Mouse (Mus musculus) embryonic facial prominence, embryonic 15.5 days (tissue): ENCODE results near the gene Actl7a. TPM values are rescaled to one million over a fixed set of nuclear protein-coding genes. Genes with fewer than 3 reads are reported as not detected.

Source experiments
- ATAC-seq: fragments of 200-750 bp; cut with Nextera tagmentation; 2 replicates; pipeline ENCODE4 v1.8.0; 2017; ENCODE audit warnings: low read depth, moderate TSS enrichment; ENCODE audit not compliant: insufficient number of reproducible peaks, low FRiP score, low TSS enrichment
- H3K27ac ChIP-seq: fragments of 300-500 bp; sonication (generic); replicated peaks from 2 replicates; pipeline ENCODE4 v1.5.1; 2015; ENCODE audit warnings: mild to moderate bottlenecking, inconsistent platforms
- H3K27me3 ChIP-seq: fragments of 300-500 bp; sonication (generic); 2 replicates; pipeline ENCODE4 v1.6.1; 2015; ENCODE audit warnings: inconsistent platforms
- H3K36me3 ChIP-seq: fragments of 300-500 bp; sonication (generic); 2 replicates; pipeline ENCODE4 v1.6.1; 2015; ENCODE audit warnings: mild to moderate bottlenecking, inconsistent platforms
- H3K4me1 ChIP-seq: fragments of 300-500 bp; sonication (generic); 2 replicates; pipeline ENCODE4 v1.6.1; 2015; ENCODE audit warnings: inconsistent platforms
- H3K4me2 ChIP-seq: fragments of 300-500 bp; sonication (generic); replicated peaks from 2 replicates; pipeline ENCODE4 v1.6.1; 2015; ENCODE audit warnings: mild to moderate bottlenecking, inconsistent platforms
- H3K4me3 ChIP-seq: fragments of 300-500 bp; sonication (generic); replicated peaks from 2 replicates; pipeline ENCODE4 v1.5.1; 2015; ENCODE audit warnings: mild to moderate bottlenecking, inconsistent platforms
- H3K9ac ChIP-seq: fragments of 300-500 bp; sonication (generic); 2 replicates; pipeline ENCODE4 v1.6.1; 2015; ENCODE audit warnings: inconsistent platforms
- H3K9me3 ChIP-seq: fragments of 300-500 bp; sonication (generic); replicated peaks from 2 replicates; pipeline ENCODE4 v1.6.1; 2016; ENCODE audit warnings: inconsistent platforms
- WGBS: fragments of 180-500 bp; shearing (Covaris S2); methylation state at CpG from one replicate; pipeline ENCODE4 v1.1.7; 2015; 5-methylcytosine and 5-hydroxymethylcytosine counted together
- polyA plus RNA-seq: library from polyadenylated mRNA; unstranded; fragments of >200 nt; fragmentation: Nextera tagmentation; extraction: Ambion mirVana; gene quantifications from 2 replicates; pipeline ENCODE4 v1.2.1, GENCODE M21; 2015

The Actl7a gene
- polyA plus RNA-seq, 1 experiment from 2014 or later: not detected

GRCm38 (mm10) chr4:56767861-56768284, 24.7 kb downstream of the Actl7a start:
- WGBS: 79% methylated on average over 5 of the region's 5 CpGs
- no peak overlapping the region for H3K4me3 ChIP-seq
- no peak for ATAC-seq
- H3K9me3 ChIP-seq: no peaks in the 10 kb centered on the region
- H3K27ac ChIP-seq: no peak overlapping the region
- H3K4me1 ChIP-seq: no peaks in the 10 kb centered on the region
- H3K36me3 ChIP-seq: peaks cover 88% of the 10 kb centered on the region
- no peak overlapping the region for H3K4me2 ChIP-seq
- H3K27me3 ChIP-seq: no peaks in the 10 kb centered on the region
- H3K9ac ChIP-seq: no peak overlapping the region

DNA sequence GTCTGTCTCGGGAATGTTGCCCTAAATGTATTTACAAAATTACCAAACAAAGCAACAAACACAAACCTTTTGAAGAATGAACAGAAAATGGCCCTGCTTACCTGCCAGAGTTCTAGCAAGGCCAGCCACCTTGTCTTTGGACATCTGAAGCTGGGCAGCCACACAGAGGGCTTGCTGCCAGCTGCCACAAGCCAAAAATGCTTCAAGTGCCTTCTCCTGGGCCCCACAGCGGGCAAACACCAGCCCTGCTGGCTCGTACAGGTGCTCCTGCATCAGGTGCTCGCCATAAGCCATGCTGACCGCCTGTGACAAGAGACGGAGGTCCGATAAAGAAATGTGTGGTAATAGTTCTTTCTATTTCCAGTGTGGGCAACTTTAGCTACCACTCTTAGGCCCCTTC, 25.7 kb downstream of the Actl7a start:
- ATAC-seq: no peak
- Histone ChIP-seq H3K9me3 (no peaks in the 10 kb centered on the region), H3K27me3 (no peaks in the 10 kb centered on the region), H3K36me3 (peaks cover 93% of the 10 kb centered on the region), H3K4me2 (no peak overlapping the region), H3K4me3 (no peak overlapping the region), H3K9ac (no peak overlapping the region), H3K4me1 (no peaks in the 10 kb centered on the region), H3K27ac (no peak overlapping the region)
- WGBS: 90% methylated on average over 7 of the region's 7 CpGs

- Histone ChIP-seq H3K9ac (no peak overlapping the region), H3K4me1 (no peaks in the 10 kb centered on the region), H3K27ac (no peak overlapping the region), H3K4me2 (no peak overlapping the region), H3K27me3 (no peaks in the 10 kb centered on the region), H3K9me3 (no peaks in the 10 kb centered on the region), H3K4me3 (no peak overlapping the region), H3K36me3 (peaks cover 91% of the 10 kb centered on the region)
- 77% methylated on average over 1 of the region's 1 CpGs for WGBS
- no peak for ATAC-seq
These were observed 27.9 kb downstream of the Actl7a start for GRCm38 (mm10) chr4:56771065-56771464.

DNA sequence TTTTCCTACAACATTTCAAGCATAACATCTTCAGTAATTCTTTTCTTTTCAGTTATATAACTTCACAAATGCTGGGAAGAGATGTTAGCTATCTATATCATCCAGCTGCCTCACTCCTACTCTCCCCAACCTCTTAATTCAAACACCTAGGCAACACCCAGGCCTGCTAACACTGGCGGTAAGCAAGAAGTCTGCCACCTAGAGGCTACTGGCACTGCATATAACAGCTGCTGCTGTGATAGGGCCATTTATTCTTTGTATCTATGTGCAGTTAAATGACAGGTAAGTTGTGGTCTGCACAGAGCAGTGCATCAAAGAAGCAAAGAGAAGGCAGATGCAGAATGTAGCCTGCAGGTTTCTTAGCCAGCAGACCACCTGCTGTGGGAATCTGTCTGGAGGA, 48.2 kb downstream of the Actl7a start:
- WGBS: 41% methylated on average over 1 of the region's 1 CpGs
- Histone ChIP-seq H3K36me3 (peaks cover 90% of the 10 kb centered on the region), H3K27me3 (no peaks in the 10 kb centered on the region)

More for the DNA sequence above, 48.2 kb downstream of the Actl7a start:
- Histone ChIP-seq H3K4me1 (no peaks in the 10 kb centered on the region), H3K4me3 (no peak overlapping the region), H3K9me3 (no peaks in the 10 kb centered on the region), H3K27ac (no peak overlapping the region), H3K4me2 (no peak overlapping the region), H3K9ac (no peak overlapping the region)
- ATAC-seq: no peak; the same call in 1 of the 2 replicates

Other genes with a start within 250 kb of the Actl7a start
- gene Gm26657, start 3.3 kb upstream of the Actl7a start, polyA plus RNA-seq: not detected in 2 replicates
- not detected in 2 replicates for gene Actl7b, start 2.0 kb upstream of the Actl7a start, polyA plus RNA-seq
- gene Elp1, start 58.9 kb downstream of the Actl7a start, polyA plus RNA-seq: 38.6 and 40.7 TPM in 2 replicates
- gene Fam206a, start 58.9 kb downstream of the Actl7a start, polyA plus RNA-seq: 16.2 and 17.2 TPM in 2 replicates
- gene Ctnnal1, start 121.8 kb downstream of the Actl7a start, polyA plus RNA-seq: 22.8 and 25.5 TPM in 2 replicates
- 8.7 and 11.1 TPM in 2 replicates for gene Tmem245, start 204.0 kb downstream of the Actl7a start, polyA plus RNA-seq
- gene Frrs1l, start 247.0 kb downstream of the Actl7a start, polyA plus RNA-seq: 2.6 and 2.9 TPM in 2 replicates